Mouse (Mus musculus): Measurements from ENCODE around the gene Cox15. TPM values are rescaled to one million over a fixed set of nuclear protein-coding genes. Genes with fewer than 3 reads are reported as not detected.
A peak's percentile ranks its signal among the peaks of the same experiment; 100 is the strongest.

The Cox15 gene
- polyA plus RNA-seq, 1 experiment from 2014 or later: 5.3 TPM

- Histone ChIP-seq H3K4me2 (ENCODE audit: low read depth, low read length) (peak within 1 kb of the TSS; percentile 97), H3K27ac (ENCODE audit: low read length) (no peak within 1 kb of the TSS), H3K36me3 (ENCODE audit: control insufficient read depth, insufficient read depth) (no peaks in the 10 kb centered on the region), H3K4me3 (ENCODE audit: low read depth, low read length) (peak within 1 kb of the TSS; percentile 71), H3K9ac (ENCODE audit: low read depth, low read length) (peak within 1 kb of the TSS; percentile 68), H3K9me3 (replicated peaks; ENCODE audit: control insufficient read depth, low read length) (no peaks in the 10 kb centered on the region), H3K27me3 (ENCODE audit: control insufficient read depth, insufficient read depth, low read depth, low read length) (no peaks in the 10 kb centered on the region), H3K4me1 (ENCODE audit: control insufficient read depth, low read depth, low read length) (peaks cover 9% of the 10 kb centered on the region)
- under 1% methylated on average over 60 of the region's 60 CpGs for WGBS (ENCODE audit: insufficient replicate concordance)
- ATAC-seq (ENCODE audit: low read depth): peak; percentile 99
These were observed 63.2 kb downstream of the Cox15 start, which contains the start of gene Entpd7 for GRCm38 (mm10) chr19:43689419-43690246. Gene Entpd7, plus strand, starts transcription at chr19:43689672.

Other genes with a start within 250 kb of the Cox15 start
- 25.3 and 28.0 TPM in 2 replicates for gene Got1, start 228.4 kb downstream of the Cox15 start, polyA plus RNA-seq (2015; fragmentation: Nextera tagmentation; extraction: Ambion mirVana)
- gene Nkx2-3, start 140.7 kb downstream of the Cox15 start, polyA plus RNA-seq (2015; fragmentation: Nextera tagmentation; extraction: Ambion mirVana): 0.11 and 0.32 TPM in 2 replicates
- 3.8 and 4.8 TPM in 2 replicates for gene Slc25a28, start 78.1 kb downstream of the Cox15 start, polyA plus RNA-seq (2015; fragmentation: Nextera tagmentation; extraction: Ambion mirVana)
- gene Entpd7, start 63.3 kb downstream of the Cox15 start, polyA plus RNA-seq (2015; fragmentation: Nextera tagmentation; extraction: Ambion mirVana): 2.2 and 2.5 TPM in 2 replicates
- gene Cutc, start within 50 bp of the Cox15 start, polyA plus RNA-seq (2015; fragmentation: Nextera tagmentation; extraction: Ambion mirVana): 9.6 and 10.8 TPM in 2 replicates
- gene Abcc2, start 29.2 kb upstream of the Cox15 start, polyA plus RNA-seq (2015; fragmentation: Nextera tagmentation; extraction: Ambion mirVana): 10.7 and 13.6 TPM in 2 replicates
- gene Dnmbp, start 187.2 kb upstream of the Cox15 start, polyA plus RNA-seq (2015; fragmentation: Nextera tagmentation; extraction: Ambion mirVana): 2.8 and 3.2 TPM in 2 replicates
- 97.2 and 112 TPM in 2 replicates for gene Cpn1, start 233.6 kb upstream of the Cox15 start, polyA plus RNA-seq (2015; fragmentation: Nextera tagmentation; extraction: Ambion mirVana)